Mouse (Mus musculus) olfactory bulb, adult 2 months (tissue): ENCODE measurements at regions not wholly inside any gene's neighbourhood (a gene's known extent, or its start where the extent isn't known, plus 50 kb on each side); places are given as distances from the start of the nearest gene placed in this dataset.

ENCODE experiments used
- CTCF ChIP-seq: fragments of 200-500 bp; IDR thresholded peaks from 2 replicates; pipeline ENCODE4 v1.5.1; 2012; ENCODE audit warnings: low read depth, mild to moderate bottlenecking, low read length, moderate library complexity; ENCODE audit not compliant: insufficient read depth
- POLR2A ChIP-seq: fragments of 200-500 bp; IDR thresholded peaks from 2 replicates; pipeline ENCODE4 v1.6.1; 2012; ENCODE audit warnings: mild to moderate bottlenecking, low read depth, low read length, moderate library complexity; ENCODE audit not compliant: insufficient read depth

GRCm38 (mm10) chr13:5789302-5789701, 72.0 kb upstream of the Klf6 start:
- TF ChIP-seq CTCF (no peak), POLR2A (no peak)
